Mouse (Mus musculus): ENCODE measurements around the gene Hook1.
A peak's percentile ranks its signal among the peaks of the same experiment; 100 is the strongest.
"Not testable (repeated sequence)": the region's sequence is repeated elsewhere in the genome, so short reads cannot be mapped to it uniquely, and the experiment has no call there.

Gene Hook1

GRCm38 (mm10) chr4:95966928-95967724 is at the start of gene Hook1:
Hook1 (plus strand) TSS chr4:95967240.
- DNase-seq (ENCODE audit: low spot score in 2 of 2) = peak; percentile 82 to 87

- DNase-seq (ENCODE audit: low spot score in 2 of 2) = no peak
Observed at GRCm38 (mm10) chr4:95917703-95918102, 49.3 kb upstream of the Hook1 start.

GRCm38 (mm10) chr4:95920448-95920847 is 46.6 kb upstream of the Hook1 start:
- DNase-seq (ENCODE audit: low spot score in 2 of 2) = no peak

GRCm38 (mm10) chr4:95924210-95925184 is 42.5 kb upstream of the Hook1 start:
- DNase-seq (ENCODE audit: low spot score in 2 of 2) = peak; percentile 52 to 78

GRCm38 (mm10) chr4:95928846-95929245 is 38.2 kb upstream of the Hook1 start:
- no peak for DNase-seq (ENCODE audit: low spot score in 2 of 2)

- DNase-seq (ENCODE audit: low spot score in 2 of 2) = no peak
Observed at GRCm38 (mm10) chr4:95929936-95930335, 37.1 kb upstream of the Hook1 start.

- no peak for DNase-seq (ENCODE audit: low spot score in 2 of 2)
Observed at GRCm38 (mm10) chr4:95931331-95931730, 35.7 kb upstream of the Hook1 start.

DNA sequence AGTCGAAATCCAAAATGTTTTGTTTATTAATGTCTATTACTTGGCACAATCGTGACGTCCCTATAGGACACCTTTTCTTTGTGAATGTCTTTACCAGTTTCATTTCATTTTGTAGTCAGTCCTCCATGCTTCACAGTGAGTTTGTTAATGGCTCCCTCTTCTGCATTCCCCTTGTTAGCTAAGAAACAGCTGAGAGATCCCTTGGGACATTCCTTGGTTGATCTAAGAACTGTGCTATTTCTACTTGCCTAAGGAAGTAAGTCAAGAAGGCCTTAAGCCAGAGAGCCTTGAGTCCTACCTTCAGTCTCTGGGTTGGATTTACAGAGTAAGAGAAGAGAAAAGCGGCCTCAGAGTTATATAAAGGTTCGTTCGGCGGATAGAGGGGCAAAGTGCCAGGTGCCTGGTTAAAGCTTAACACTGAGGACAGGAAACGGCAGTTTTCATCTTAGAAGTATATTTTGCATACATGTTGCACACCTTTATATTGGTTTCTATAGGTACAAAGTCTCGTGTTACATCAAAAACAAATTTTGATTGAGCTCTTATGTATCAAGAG is 33.2 kb upstream of the Hook1 start:
- DNase-seq (ENCODE audit: low spot score in 2 of 2) = no peak

- DNase-seq (ENCODE audit: low spot score in 2 of 2) = no peak
Observed at GRCm38 (mm10) chr4:95934384-95935035, 32.5 kb upstream of the Hook1 start.

GRCm38 (mm10) chr4:95938701-95939100 is 28.3 kb upstream of the Hook1 start:
- no peak for DNase-seq (ENCODE audit: low spot score in 2 of 2)

- DNase-seq (ENCODE audit: low spot score in 2 of 2) = no peak
Observed at GRCm38 (mm10) chr4:95947896-95948295, 19.1 kb upstream of the Hook1 start.

- no peak for DNase-seq (ENCODE audit: low spot score in 2 of 2)
Observed at GRCm38 (mm10) chr4:95953328-95953727, 13.7 kb upstream of the Hook1 start.

DNA sequence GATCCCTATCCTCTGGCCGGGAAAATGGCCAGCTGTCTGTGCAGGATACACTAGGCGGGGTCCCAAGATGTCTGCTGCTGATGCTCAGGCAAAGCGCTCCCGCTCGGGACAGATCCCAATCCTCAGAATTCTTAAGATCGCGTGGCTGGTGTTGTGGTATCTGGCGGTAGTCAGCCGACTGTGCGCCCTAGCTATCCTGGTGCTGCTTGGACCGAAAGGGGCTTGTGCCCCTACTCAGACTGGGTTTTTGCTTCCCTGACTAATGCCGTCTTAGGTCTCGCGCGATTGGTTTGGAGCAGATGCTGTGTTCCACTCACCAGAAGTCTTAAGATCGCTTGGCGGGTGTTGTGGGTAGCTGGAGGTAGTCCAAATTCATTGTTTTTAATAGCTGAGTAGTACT is 15.2 kb downstream of the Hook1 start:
- not testable (repeated sequence) for DNase-seq (ENCODE audit: low spot score in 2 of 2)

GRCm38 (mm10) chr4:96016875-96017274 is 49.8 kb downstream of the Hook1 start:
- no peak for DNase-seq (ENCODE audit: low spot score in 2 of 2)

DNA sequence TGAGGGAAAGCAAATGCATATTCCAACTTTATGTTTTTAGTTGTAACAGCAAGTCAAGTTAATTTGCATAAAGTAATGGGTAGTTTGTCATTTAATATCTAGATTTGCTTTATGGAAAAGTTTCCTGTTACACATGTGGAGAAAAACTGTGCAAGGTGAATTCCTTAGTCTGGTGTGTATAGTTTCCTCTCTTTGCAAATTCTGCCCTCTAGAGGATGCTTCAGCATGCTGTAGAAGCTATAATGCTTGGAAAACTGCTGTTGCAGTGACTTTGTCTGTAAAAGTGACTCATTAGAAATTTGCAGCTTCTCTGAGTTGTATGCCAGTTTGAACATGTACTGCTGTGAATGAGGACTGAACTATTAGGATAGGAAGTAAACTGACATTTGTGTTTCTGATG is 55.8 kb downstream of the Hook1 start:
- no peak for DNase-seq (ENCODE audit: low spot score in 2 of 2)

DNA sequence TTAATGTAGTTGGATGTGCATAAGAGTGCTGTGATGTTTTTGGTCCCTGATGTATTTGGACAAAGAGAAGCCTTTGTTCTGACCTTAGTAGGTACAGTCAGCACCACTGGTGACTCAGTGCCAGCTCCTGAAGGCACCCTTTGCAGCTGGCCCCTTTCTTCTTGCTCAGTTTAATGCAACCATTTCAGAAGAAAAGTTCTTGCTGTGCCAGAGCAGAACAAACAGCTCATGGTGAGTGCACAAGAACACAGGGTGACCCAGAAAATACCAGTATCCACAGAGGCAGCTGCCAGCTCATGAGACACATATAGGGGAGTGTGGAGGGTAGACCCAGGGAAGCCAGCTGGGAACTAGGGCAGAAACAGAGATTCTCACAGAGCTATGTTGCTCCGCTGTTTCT is 61.4 kb downstream of the Hook1 start:
- DNase-seq (ENCODE audit: low spot score in 2 of 2) = no peak

DNA sequence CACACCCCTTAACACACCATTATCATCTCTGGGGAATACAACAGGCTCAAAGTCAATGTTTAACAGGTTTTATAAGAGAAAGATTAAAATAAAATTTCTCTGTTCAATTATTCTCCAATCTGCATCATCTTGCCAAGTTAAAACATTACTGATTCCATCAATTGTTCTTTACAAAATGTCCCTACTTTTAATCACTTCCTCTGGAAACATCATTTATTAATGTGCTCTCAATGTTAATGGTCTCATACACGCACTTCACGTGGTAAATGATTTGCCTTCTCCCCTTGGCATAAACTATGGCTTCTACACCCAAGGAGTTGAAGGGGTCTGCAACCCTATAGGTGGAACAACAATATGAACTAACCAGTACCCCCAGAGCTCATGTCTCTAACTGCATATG is 93.1 kb downstream of the Hook1 start:
- DNase-seq (ENCODE audit: low spot score in 2 of 2) = no peak

DNA sequence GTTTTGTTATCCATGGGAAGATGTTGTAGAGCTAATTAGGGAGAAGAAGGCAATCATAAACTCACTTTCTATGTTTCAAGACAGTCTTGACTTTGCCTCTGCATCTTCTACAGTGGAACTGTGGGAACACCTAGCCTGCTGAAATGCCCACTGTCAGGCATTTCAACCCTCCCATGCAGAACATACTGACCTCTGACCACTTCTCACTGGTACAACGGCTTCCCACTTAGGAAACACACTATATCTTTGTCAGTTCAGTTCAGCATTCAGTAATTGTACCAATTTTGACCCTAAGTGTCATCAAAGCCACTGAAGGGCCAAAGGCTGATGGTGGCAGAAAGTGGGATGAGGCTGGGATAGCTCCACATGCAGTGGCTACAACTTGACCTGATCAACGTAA is 95.0 kb downstream of the Hook1 start:
- DNase-seq (ENCODE audit: low spot score in 2 of 2) = no peak

All from spleen, postnatal 4 days (tissue).